Mouse (Mus musculus) heart, embryonic 14.5 days (tissue): ENCODE measurements around the gene Cdk6. TPM values are rescaled to one million over a fixed set of nuclear protein-coding genes. Genes with fewer than 3 reads are reported as not detected.
"Not testable (repeated sequence)": the region's sequence is repeated elsewhere in the genome, so short reads cannot be mapped to it uniquely, and the experiment has no call there.

Experiments
- ATAC-seq: fragments of 200-750 bp; cut with Nextera tagmentation; 2 replicates; pipeline ENCODE4 v1.8.0; 2017; ENCODE audit warnings: low read depth, moderate TSS enrichment; ENCODE audit not compliant: insufficient number of reproducible peaks, insufficient read depth, low FRiP score
- H3K27ac ChIP-seq, 2 experiments: fragments of 200-500 bp in 1 of 2; fragments of 300-500 bp in 1 of 2; sonication (generic) in 1 of 2; replicated peaks in 1 of 2; 2 replicates each; pipeline ENCODE4 v1.5.1; 2012 to 2014; ENCODE audit warnings: low read depth in 2 of 2, low read length in 2 of 2, control low read depth in 1 of 2, mild to moderate bottlenecking in 1 of 2, mixed read lengths in 1 of 2; ENCODE audit not compliant: control insufficient read depth in 1 of 2, insufficient read depth in 1 of 2
- H3K27me3 ChIP-seq: fragments of 300-500 bp; sonication (generic); 2 replicates; pipeline ENCODE4 v1.6.1; 2014; ENCODE audit warnings: mild to moderate bottlenecking, low read length, control low read depth; ENCODE audit not compliant: control insufficient read depth, insufficient read depth
- H3K36me3 ChIP-seq: fragments of 300-500 bp; sonication (generic); 2 replicates; pipeline ENCODE4 v1.6.1; 2014; ENCODE audit warnings: mild to moderate bottlenecking, control low read depth, low read length, mixed read lengths; ENCODE audit not compliant: control insufficient read depth, insufficient read depth
- H3K4me1 ChIP-seq, 2 experiments: fragments of 200-500 bp in 1 of 2; fragments of 300-500 bp in 1 of 2; sonication (generic) in 1 of 2; 2 replicates each; pipeline ENCODE4 v1.6.1; 2012 to 2014; ENCODE audit warnings: low read length in 2 of 2, control low read depth in 1 of 2, mixed read lengths in 1 of 2; ENCODE audit not compliant: control insufficient read depth in 2 of 2, insufficient read depth in 2 of 2
- H3K4me2 ChIP-seq: fragments of 300-500 bp; sonication (generic); 2 replicates; pipeline ENCODE4 v1.6.1; 2014; ENCODE audit warnings: mild to moderate bottlenecking, low read length
- H3K4me3 ChIP-seq, 2 experiments: fragments of 200-500 bp in 1 of 2; fragments of 300-500 bp in 1 of 2; sonication (generic) in 1 of 2; 2 replicates each; pipeline ENCODE4 v1.5.1; 2012 to 2014; ENCODE audit warnings: low read length in 2 of 2, mild to moderate bottlenecking in 2 of 2, control low read depth in 1 of 2, low read depth in 1 of 2, moderate library complexity in 1 of 2; ENCODE audit not compliant: control insufficient read depth in 1 of 2, insufficient read depth in 1 of 2
- H3K9ac ChIP-seq: fragments of 300-500 bp; sonication (generic); 2 replicates; pipeline ENCODE4 v1.6.1; 2014; ENCODE audit warnings: mild to moderate bottlenecking, low read length
- H3K9me3 ChIP-seq: fragments of 300-500 bp; sonication (generic); 2 replicates; pipeline ENCODE4 v1.6.1; 2016; ENCODE audit warnings: low read length, control low read depth; ENCODE audit not compliant: control insufficient read depth
- WGBS: fragments of 180-500 bp; shearing (Covaris S2); extraction: QIAGEN DNeasy Blood & Tissue Kit; methylation state at CpG from one replicate; pipeline ENCODE4 v1.1.7; 2014; 5-methylcytosine and 5-hydroxymethylcytosine counted together
- polyA plus RNA-seq: library from polyadenylated mRNA; unstranded; fragments of >200 nt; fragmentation: Nextera tagmentation; extraction: Ambion mirVana; gene quantifications from 2 replicates; pipeline ENCODE4 v1.2.1, GENCODE M21; 2014

Cdk6 gene
- polyA plus RNA-seq, 1 experiment from 2014 or later = 32.1 TPM

GRCm38 (mm10) chr5:3333019-3333418, 8.3 kb upstream of the Cdk6 start:
- not testable (repeated sequence) for H3K9ac ChIP-seq, ATAC-seq, H3K4me2 ChIP-seq, H3K9me3 ChIP-seq, H3K4me3 ChIP-seq, H3K36me3 ChIP-seq, H3K4me1 ChIP-seq, H3K27me3 ChIP-seq, H3K27ac ChIP-seq
- WGBS = 79% methylated on average over 4 of the region's 4 CpGs

GRCm38 (mm10) chr5:3340340-3341058, 786 bp upstream of the Cdk6 start:
- WGBS = 3% methylated on average over 15 of the region's 15 CpGs
- not testable (repeated sequence) for H3K4me1 ChIP-seq, H3K27me3 ChIP-seq, ATAC-seq, H3K9me3 ChIP-seq, H3K36me3 ChIP-seq
- peak overlapping the region; percentile 84 to 87 for H3K4me3 ChIP-seq
- peak overlapping the region in 1 of 2 experiments; percentile 92; a peak in 2 of 4 replicates for H3K27ac ChIP-seq
- H3K4me2 ChIP-seq = peak overlapping the region; percentile 93
- peak overlapping the region; percentile 85 for H3K9ac ChIP-seq

DNA sequence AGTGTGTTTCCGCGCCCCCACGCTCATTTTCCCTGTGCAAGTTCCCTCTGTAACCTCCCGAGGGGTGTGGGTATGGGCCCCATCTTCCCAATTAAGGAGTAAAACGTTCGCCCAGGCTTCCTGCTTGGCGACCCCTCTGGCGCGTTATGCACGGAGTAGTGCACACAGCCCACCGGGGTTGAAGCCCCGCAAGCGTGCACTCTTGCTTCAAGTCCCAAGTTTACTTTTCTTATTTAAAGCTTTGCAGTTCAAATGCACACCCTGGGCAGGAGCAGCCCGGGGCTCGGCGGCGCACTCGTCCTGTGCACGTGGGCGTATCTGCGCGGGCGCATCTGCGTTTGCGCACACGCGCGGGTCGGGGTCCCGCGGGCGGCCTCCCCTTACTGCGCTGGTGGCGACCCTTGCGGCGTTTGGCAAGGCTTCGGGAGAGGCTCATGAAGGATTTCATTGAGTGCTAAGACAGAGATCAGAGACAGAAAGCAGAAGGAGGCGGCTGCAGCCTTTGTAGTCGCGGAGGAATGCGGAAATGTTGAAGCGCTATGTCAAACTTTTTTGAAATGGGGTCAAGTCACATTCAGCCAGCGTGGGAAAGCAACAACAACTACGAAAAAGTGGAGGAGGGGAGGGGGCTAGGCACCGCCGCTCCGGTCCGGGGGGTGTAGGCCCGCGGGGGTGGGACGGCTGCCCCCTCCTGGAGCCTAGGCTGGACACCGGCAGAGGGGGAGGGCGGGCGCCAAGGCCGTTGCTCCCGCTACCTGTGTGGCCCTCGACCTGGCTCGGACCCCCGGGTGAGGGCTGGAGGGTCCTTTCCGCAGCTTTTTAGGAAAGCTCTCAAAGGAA, 866 bp downstream of the Cdk6 start:
- no peaks in the 10 kb centered on the region for H3K4me1 ChIP-seq
- H3K27me3 ChIP-seq = no peaks in the 10 kb centered on the region
- peak overlapping the region; percentile 85 for H3K9ac ChIP-seq
- H3K4me2 ChIP-seq = peak overlapping the region; percentile 93
- peak overlapping the region; percentile 85 to 92 for H3K27ac ChIP-seq
- ATAC-seq = no peak; the same call in none of the 2 replicates
- no peaks in the 10 kb centered on the region for H3K9me3 ChIP-seq
- H3K36me3 ChIP-seq = 0 out of 2 replicates have a peak, but pooled peaks cover 6% of the 10 kb centered on the region
- under 1% methylated on average over 60 of the region's 60 CpGs for WGBS
- peak overlapping the region; percentile 84 to 87 for H3K4me3 ChIP-seq

DNA sequence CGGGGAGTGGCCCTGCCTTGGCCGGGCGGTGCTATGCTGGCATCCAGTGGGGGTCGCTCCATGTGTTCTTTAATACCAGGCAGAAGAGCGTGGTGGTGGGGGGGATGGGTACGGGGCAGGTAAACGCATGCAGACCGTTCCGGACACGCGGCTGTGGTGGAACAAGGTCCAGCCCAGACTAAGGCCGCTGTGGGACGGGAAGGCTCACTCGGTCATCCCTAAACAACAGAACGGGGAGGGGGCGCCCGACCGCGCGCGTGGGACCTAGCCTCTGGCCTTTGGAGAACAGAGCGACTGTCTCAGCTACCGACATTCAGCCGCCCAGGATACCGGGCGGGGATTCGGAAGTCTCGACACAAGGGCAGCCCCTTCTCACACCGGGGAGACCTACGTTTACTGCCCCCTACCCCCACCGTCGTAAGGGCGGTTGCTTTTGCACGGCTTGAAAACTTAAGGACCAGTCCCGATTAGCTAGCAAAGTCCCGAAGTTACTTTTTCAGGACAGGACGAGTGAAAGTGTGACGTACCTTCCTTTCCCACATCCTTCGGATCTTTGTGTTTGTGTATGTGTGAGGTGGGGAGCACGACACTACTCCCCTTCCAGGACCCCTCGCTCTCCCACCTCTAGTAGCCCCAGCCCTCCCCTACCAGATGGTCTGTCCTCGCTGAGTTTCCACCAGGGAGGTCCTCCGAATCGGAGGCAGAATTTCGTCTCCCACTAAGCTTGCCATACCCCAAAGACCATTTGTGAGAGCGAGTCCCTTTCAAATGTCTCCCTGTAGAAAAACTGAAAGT, 1.7 kb downstream of the Cdk6 start:
- ATAC-seq = peak; percentile 49
- no peaks in the 10 kb centered on the region for H3K9me3 ChIP-seq
- WGBS = under 1% methylated on average over 46 of the region's 46 CpGs
- no peaks in the 10 kb centered on the region for H3K27me3 ChIP-seq
- H3K27ac ChIP-seq = peak overlapping the region; percentile 85 to 92
- H3K4me1 ChIP-seq = no peaks in the 10 kb centered on the region
- 0 out of 2 replicates have a peak, but pooled peaks cover 7% of the 10 kb centered on the region for H3K36me3 ChIP-seq
- peak overlapping the region; percentile 93 for H3K4me2 ChIP-seq
- peak overlapping the region; percentile 85 for H3K9ac ChIP-seq
- H3K4me3 ChIP-seq = peak overlapping the region; percentile 84 to 87

DNA sequence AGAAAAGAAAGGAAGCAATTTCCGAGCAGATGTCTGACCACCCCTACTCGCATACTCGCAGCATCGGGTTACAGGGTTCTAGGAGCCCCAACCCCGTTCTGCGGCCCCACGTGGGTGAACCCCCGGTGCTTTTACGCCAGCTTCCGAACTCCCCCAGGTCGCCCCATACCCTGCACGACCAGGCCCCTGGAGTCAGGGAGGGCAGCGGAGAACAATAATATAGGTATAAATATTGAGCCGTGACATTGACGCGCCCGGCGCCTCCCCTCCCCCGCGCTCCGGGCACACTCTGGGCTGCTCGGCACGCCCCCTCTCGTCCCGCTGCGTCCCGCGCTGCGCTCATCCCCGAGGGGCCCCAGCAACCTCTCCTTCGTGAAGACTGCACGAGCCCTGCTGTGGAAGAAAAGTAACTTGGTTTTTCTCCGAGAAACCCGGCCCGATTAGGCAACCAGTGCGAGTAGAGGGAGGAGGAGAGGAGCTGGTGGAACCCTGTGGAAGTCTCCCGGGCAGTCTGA, 2.3 kb downstream of the Cdk6 start:
- H3K4me1 ChIP-seq = no peaks in the 10 kb centered on the region
- ATAC-seq = peak; percentile 69
- under 1% methylated on average over 36 of the region's 37 CpGs for WGBS

GRCm38 (mm10) chr5:3344081-3344631, 2.9 kb downstream of the Cdk6 start:
- Histone ChIP-seq H3K27me3 (no peaks in the 10 kb centered on the region), H3K4me2 (peak overlapping the region; percentile 93), H3K9ac (peak overlapping the region; percentile 85), H3K27ac (peak overlapping the region; percentile 85 to 92), H3K36me3 (0 out of 2 replicates have a peak, but pooled peaks cover 7% of the 10 kb centered on the region), H3K9me3 (no peaks in the 10 kb centered on the region), H3K4me1 (no peaks in the 10 kb centered on the region), H3K4me3 (peak overlapping the region; percentile 84 to 87)
- WGBS = under 1% methylated on average over 50 of the region's 58 CpGs
- ATAC-seq = peak; percentile 67

More for the DNA sequence above, 2.3 kb downstream of the Cdk6 start:
- Histone ChIP-seq H3K9me3 (no peaks in the 10 kb centered on the region), H3K27me3 (no peaks in the 10 kb centered on the region), H3K4me2 (peak overlapping the region; percentile 93), H3K27ac (peak overlapping the region; percentile 85 to 92), H3K36me3 (0 out of 2 replicates have a peak, but pooled peaks cover 7% of the 10 kb centered on the region), H3K9ac (peak overlapping the region; percentile 85), H3K4me3 (peak overlapping the region; percentile 84 to 87)
